Mouse (Mus musculus): ENCODE measurements at regions not wholly inside any gene's neighbourhood (a gene's known extent, or its start where the extent isn't known, plus 50 kb on each side); places are given as distances from the start of the nearest gene placed in this dataset.
A peak's percentile ranks its signal among the peaks of the same experiment; 100 is the strongest.
"Not testable (repeated sequence)": the region's sequence is repeated elsewhere in the genome, so short reads cannot be mapped to it uniquely, and the experiment has no call there.

DNA sequence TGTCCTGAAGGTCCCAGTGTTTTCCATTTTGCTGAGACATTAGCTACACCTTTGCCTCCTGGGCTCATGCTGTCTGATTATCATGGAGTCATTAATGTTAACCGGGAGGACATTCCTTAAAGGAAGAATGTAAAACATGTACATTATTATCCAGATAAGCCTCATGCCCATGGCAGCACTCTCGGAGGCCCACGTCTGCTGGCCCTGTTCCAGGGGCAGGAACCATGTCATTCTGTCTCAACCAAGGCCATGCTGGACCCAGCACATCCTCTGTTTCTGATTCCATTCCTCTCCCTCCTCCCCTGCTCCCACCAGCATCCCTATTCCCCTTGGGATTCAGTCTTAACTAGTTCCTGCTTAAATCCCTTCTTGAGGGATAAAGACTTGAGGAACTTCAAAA is 139.1 kb downstream of the Sptssa start:
- no peak for ATAC-seq

DNA sequence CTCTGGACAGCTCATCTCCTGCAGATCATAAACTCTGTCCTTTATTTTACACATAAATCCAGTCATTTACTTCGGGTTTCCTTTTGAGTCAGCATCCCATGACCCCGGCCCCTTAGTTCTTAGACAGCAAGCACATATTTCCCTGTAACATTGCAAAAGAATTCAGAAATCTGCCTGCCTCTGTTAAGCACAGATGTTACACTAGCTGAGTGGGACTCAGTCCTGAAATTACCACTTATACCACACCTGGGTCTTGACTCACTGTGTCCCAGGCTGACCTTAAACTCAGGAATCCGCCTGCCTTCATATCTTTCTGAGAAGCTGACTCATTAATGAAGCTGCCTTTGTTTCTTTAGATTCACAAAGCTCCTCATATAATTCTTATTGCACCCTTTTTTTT is 139.9 kb downstream of the Sptssa start:
- ATAC-seq: no peak

DNA sequence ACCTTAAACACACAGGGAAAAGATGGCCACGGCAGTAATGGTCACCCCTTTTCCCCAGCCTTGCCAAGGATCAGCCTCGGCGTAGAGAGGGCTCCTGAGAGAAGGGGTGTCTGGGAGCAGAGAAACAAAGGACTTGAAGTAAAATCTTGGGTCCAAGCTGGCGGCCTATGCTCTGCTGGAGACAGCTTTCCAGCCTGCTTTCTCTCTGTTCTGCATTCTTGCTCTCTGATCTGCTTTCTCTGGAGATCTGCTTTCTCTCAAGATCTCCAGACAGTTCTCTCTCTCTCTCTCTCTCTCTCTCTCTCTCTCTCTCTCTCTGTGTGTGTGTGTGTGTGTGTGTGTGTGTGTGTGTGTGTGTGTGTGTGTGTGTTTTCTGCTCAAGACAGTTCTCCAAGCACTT is 140.3 kb downstream of the Sptssa start:
- ATAC-seq: not testable (repeated sequence)

DNA sequence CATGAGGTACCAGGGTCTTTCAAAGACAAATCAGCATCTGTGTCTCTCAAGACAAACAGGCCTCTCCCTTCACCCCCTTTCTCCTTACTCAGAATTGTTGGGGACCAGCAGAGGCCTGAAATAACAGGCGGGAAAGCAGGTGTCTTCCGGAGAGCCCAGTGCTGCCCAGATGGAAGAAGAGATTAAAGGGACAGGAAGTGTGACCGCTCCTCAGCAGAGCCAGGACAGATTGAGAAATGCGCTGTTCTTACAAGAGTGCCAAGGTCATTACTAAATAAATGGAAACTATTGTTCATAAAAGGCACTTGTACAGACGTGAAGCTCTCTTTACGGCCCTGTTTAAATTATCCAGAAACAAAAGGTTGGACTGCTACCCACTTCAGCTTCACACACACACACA is 146.5 kb downstream of the Sptssa start:
- no peak for ATAC-seq

DNA sequence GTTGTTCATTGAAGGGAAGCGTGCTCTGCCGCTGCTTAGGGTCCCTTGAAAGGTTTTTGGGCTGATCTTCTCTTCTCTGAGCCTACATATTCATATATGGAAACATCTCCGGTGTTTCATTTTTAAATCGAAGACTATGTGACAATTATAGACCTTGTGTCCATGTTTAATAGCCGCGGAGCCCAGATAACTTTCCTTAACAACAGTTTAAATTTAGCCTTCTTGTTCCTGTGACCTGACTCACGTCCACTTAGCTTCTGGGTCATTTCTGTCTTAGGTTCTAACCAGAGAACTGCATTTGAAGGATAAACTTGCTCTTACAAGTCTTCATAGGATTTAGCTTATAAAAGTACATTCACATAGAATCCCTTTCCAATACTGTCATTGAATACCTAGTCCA is 153.6 kb downstream of the Sptssa start:
- ATAC-seq: no peak

DNA sequence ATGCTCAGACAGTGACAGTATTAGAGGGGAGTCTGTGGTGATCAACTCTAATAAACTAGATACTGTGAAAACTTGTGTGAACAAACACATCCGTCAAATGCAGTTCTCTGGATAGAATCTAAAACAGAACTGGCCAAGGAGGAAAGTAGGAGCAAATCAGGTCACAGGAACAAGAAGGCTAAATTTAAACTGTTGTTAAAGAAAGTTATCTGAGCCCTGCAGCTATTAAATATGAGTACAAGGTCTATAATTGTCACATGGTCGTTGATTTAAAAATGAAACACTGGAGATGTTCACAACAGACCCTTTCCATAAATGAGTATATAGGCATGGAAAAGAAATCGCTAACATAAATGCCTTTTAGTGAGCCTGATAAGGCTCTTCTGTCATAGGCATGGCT is 156.4 kb downstream of the Sptssa start:
- no peak for ATAC-seq

DNA sequence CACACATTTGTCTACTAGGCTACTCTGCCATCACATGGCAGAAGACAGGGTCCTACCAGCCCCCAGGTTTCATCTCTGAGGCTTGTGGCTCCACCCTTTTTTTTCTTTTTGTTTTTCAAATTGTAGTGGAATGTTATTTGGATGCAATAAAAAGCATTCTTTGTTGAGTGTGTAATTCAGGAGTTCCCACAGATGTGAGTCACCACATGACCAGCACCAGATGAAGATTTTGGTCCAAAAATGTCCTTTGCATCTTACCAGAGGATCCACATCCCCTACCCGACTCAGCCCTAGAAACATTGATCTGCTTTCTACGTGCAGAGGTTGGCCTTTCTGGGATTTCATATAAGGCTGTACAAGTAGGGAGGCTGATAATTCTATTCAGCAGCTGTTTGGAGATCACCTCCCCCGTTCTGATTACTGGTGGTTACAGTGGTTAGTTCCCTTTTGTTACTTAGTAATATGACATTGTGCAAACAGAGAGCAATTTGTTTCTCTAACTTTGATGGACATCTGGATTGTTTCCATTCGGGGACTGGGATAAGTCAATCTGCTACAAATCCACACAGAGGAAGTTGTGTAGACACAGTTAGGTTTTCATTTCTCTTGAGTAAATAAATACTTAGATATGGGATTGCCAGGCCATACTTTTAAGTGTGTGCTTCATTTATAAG is 160.5 kb downstream of the Sptssa start:
- no peak for ATAC-seq

DNA sequence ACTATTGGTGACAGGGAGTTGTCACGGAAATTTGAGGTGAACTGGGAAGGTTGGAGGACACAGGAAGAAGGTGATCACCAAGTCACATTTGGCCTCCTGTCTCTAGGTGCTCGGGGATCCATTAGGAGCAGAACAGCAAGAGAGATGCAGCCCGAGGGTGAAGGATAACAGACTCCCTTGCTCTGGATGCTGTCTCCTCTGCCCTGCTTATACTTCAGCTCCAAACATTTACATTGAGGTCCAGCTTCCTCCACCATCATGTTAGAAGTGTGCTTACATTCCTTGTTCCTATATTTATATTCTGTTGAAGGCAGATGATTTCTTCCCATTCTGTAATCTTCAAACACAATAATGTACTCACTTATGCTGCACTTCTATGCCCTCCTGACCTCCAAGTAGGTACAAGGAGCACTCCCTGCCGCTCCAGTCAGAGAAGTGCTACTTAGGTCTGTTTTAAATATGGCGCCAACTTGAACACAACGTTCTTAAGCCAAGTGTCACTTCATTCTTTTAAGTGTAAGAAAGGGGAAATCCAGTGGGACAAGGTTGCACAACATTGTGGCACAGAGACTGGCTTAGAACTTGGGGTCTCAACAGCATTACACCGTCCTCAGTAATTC is 161.5 kb downstream of the Sptssa start:
- no peak for ATAC-seq

DNA sequence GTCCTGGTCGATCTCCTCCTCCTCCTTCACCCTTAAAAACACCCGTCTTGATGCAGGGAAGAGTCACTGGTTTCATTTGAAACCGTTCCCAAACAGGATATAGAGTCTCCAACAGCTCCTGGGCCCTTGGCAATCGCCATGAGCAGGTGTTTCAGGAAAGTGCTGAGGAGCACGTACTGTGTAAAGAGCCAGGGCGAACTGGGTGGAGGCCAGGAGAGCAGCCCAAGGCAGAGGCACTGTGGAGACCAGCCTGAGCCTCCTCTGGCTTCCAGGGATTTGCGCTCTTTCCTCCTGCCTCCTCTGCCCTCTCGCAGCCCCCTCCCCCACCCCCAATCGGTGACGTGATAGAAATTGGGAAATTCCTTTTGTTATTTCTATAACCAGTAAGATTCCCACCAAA is 163.6 kb downstream of the Sptssa start:
- ATAC-seq: no peak

DNA sequence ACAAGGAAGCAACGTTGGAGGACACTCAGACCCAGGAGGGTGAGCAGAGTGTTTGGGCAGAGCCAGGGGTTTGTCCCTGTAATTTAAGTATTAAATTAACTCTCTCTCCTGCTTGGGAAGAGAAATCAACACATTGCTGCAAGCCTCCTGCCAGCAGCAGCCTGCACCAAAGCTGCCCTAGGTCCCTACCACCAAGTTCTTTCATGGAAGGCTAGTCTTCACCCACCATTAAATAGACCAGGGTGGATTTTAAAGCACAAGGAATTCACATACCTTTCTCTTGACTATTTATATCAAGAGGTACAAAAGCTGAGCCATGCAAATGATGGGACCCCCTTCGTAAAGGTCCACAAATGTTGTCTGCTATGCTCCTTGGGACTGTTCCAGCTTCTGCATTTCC is 165.9 kb downstream of the Sptssa start:
- ATAC-seq: no peak

DNA sequence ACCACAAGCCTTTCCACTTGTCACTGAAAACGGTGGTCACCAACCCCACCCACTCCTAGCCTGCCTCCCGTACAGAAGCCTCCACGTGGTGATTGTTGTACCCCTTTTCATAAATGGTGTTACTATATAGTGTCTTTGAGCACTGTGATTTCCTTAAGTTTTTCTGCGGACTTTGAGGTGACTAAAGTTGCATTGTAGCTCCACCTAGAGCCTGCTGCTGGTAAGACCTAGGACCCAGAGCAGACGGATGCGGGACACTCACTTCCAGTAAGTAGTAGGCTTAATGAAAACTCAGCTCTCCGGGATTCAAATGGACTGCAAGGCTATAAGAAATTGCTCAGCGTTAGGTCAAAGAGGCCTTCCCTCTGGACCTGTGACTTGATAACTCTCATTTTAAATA is 166.7 kb downstream of the Sptssa start:
- peak; percentile 79 for ATAC-seq

DNA sequence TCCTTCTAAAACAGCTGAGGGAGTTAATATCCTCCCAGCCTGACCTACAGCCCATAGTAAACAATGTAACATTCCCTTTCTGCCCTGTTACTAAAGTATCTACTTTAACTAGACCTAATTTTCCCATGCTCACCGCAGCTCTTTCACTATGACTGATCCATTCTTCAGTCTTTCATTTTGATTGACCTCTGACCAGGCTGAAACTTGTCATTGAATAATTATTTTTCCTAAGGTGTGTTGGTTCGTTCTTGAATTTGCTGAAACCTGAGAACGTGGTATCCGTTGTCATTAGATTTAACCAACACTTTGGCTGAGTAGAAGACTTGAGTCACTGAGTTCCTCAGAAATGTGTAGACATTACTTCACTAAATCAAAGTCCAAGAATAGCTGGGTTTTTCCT is 168.7 kb downstream of the Sptssa start:
- ATAC-seq: no peak

DNA sequence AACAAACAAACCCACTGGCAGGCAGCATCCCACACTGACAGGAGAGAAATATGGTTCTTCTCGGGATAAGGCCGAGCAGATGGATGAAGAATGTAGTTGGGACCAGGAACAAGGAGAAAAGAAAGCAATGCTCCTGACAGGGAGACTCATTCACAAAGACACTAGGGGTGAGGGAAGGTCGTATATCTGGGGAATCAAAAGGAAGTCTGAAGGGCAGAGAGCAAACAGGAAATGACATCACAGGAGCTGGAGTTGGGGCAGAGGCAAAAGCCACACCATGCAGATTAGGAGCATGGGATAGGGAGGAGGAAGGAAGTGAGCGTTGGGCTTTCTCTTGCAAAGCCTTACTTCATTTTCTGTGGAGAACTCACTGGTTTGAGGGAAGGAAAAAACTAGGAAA is 174.4 kb downstream of the Sptssa start:
- ATAC-seq: no peak

DNA sequence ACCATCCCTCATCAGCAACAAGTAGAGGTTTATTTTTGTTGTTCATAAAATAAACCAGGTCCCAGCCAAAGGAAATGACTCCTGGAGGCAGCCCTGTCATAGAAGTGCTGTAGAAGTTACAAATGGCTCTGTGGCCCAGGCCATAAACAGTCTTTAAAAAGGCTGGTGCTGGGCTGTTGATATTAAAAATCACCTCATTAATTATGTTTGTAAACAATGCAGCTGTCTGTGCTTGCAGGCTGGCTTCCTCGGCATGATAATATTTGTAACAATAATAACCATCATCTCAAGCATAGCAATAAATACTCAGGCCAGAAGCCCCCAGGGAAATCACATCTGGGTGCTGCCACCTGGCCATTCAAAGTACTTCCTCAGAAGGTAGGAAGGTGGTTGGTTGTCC is 176.5 kb downstream of the Sptssa start:
- ATAC-seq: no peak

DNA sequence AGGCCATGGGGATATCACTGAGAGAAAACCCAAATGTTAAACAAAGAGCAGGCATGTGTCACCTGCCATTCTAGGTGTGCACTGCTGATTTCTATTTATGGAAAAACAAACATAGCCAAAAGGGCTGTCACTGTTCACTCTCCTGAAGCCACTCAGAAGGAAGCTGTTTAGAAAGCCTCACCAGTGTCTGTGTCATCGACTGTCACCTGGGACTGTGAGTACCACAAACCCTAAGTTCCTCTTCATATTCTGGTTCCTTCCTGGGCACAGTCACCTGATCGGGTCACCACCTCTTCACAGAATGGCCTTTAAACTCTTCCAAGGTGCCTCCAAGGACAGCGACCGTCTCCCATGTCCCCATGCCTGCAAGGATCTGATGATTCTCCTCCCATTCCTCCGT is 183.5 kb downstream of the Sptssa start:
- ATAC-seq: no peak

DNA sequence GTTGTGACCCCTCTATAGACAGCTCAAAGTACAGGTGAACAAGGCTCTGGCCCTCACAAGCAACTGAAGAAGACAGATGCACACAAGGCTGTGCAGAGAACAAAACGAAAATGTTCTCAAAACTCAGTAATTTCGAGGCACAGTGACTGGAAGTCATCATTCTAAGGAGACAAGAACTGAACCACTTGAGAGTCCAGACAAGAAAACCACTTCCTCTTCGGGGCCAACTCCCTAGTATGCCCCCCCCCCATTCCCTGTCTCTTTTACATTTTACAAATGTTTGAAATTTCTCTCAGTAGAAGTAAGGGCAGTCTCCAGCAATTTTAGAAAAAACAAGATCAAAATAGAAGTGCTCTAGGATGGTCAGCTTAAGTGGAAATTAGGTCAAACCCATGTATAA is 184.0 kb downstream of the Sptssa start:
- ATAC-seq: no peak

DNA sequence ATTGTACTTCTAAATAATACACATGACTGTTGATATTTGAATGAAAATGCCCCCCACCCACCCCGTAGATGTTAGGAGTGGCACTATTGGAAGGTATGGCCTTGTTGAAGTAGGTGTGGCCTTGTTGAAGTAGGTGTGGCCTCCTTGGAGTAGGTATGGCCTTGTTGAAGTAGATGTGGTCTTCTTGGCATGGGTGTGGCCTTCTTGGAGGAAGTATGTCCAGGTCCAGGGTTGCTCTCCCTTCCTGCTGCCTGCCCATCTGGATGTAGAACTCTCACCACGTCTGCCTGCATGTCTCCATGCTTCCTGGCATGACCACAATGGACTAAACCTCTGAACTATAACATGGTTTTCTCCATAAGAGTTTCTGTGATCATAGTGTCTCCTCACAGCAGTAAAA is 188.7 kb downstream of the Sptssa start:
- ATAC-seq: no peak

DNA sequence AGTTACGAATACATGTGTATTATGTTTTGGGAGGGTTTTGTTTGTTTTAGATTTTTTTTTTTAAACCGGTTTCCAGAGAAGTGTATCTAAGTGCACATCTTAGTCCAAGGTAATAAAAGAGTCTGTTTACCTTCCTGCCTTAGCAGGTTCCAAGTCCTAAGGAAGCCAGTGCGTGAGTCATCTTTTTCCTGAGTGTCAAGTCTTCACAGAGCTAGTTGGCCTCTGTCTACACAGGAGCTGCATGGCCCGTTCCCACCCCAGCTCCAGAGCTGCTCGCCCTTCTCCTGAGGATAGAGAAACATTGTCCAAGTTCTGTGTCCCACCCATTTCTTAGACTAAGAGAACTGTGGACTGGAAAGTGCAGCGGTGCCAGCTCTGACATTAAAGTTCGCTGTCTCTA is 192.6 kb downstream of the Sptssa start:
- ATAC-seq: no peak

DNA sequence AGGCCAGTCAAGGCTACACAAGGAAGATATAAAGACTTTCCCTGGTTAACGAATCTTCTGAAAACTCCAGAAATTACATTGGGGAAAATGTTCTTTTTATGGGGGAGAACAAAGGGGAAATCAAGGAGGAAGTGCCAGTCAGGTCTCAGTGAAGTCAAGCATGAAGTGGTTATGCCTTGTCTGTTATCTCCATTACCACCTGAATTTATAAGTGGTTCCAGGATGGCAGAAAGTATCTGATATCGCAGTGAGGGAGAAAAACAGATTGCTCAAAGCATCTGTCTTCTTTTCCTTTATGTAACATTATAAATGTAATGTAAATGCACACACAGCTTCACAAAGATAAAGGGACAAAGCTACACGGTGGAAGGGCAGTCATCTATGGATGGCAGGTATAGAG is 195.0 kb downstream of the Sptssa start:
- no peak for ATAC-seq

DNA sequence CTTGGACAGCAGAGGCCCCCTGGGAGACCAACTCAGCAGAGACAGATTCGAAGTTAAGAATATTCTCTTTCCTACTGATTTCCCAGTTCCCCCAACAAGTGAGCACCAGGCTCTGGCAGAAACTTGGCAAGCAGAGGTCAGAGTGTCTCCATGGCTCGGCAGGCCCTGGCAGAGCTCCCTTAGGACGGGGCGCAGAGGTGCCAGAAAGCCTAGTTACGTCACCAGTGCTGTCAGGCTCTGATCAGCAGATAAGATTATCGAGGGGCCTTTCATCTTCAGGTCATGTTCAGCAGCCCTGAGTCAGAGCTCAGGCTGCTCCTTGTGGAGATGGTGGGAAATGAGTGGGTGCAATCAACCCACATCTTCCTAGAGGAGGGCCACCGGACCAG is 196.2 kb downstream of the Sptssa start:
- no peak for ATAC-seq

DNA sequence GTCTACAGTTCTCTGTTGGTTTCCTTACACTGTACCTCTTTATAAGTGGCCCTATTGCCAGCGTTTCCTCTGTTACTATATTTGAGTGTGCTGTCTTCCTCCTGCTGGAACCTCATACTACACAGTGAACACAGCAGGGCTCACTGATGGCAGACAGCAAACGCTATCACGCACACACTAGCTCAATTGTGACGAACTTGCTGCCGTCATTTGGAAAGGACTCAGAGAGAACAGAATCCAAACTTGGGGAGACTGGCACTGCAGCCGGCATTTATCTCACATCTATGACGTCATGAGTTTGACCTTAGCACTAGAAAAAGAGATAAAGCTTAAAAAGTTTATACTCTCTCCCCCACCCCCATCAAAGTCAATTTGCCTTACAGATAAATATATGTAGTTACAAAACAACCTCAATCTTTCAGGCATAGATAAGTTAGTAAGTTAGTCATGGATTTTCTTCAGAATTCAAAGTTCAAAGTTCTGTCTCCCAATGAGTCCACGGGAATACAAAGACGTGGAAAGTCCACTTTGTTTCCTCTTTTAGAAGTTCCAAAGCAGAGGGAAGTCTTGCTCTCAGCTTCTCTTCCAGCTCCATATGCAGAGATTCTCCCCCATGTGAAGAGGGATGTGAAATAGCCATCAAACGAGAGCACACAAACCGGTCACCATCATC is 196.8 kb downstream of the Sptssa start:
- ATAC-seq: peak; percentile 23

DNA sequence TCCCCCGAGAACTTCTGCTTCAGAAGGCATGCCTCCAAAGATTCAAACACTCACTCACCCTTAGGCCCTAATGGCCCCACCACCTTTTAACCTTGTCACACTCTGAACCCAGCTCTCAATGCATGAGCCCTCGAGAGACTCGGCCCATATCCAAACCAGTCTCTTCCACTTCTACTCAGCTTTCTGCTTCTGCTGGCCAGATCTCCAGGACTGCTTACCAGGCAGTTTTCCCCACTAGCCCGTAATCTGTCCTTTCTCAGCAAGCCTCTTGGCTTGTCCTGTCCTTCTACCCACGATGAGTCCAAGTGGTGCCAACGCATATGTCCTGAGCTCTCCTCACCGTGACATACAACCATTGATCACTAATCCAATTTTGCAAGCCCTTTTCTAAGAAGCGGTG is 199.6 kb downstream of the Sptssa start:
- no peak for ATAC-seq

DNA sequence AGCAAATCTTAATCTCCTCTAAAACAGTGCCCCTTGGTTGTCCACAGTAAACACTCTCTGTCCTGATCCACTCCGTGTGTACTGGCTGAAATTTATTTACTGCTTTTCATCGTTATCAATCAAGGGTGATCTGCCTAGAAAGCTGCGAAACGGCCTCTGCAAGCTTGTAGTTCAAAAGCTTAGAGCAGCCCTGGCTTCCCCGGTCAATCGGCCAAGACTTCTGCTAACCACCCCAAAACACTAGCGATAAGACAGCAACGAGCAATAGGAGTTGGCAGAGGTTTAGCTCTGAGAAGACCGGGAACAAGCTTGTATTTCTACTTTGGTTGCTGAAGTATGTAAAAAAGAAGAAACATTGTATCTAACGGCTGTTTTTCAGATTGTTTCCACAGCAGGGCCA is 201.8 kb downstream of the Sptssa start:
- no peak for ATAC-seq

DNA sequence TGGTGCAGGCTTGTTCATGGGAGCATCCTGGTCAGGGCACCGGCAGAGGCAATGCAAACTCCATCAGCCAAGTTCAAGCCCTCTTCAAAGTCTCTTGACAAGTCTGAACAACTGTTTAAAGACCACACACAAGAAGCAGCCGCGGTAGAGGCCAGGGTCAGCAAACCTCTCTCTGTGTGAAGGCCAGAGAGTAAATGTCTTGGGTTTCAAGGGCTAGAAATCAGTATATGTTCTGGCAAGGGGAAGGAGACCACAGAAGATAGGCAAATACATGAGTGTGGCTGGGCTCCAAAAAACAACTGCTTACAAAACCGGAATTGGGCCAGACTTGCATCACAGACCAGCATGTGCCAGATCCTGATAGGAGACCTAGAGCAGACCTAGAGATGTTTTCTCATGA is 203.0 kb downstream of the Sptssa start:
- ATAC-seq: no peak

DNA sequence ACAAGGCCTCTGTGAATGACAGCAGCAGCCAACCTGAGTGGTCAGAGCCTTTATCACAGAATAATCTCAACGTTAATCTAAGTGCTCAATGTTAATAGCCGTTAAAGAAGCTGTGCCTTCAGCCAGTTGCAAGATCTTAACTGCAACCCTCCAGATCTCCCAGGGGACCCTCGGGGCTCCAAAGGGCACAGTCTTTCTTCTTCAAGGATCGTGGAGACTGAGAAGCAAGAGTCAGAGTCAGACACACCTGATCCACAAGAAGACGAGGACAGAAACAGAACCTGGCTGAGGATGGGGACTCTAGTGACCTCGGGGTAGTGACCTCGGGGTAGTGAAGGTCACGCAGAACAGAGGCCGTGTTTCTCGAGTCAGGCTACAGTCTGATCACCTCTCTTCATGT is 206.0 kb downstream of the Sptssa start:
- no peak for ATAC-seq
